Mouse (Mus musculus): ENCODE data around the gene Gm38655.
A peak's percentile ranks its signal among the peaks of the same experiment; 100 is the strongest.
"Not testable (repeated sequence)": the region's sequence is repeated elsewhere in the genome, so short reads cannot be mapped to it uniquely, and the experiment has no call there.

Gene Gm38655

GRCm38 (mm10) chr17:25169706-25170105 is 5.6 kb downstream of the Gm38655 start:
- no peak for DNase-seq (ENCODE audit: low spot score)

GRCm38 (mm10) chr17:25165970-25166671 is 9.2 kb downstream of the Gm38655 start:
- DNase-seq (ENCODE audit: low spot score): no peak

DNA sequence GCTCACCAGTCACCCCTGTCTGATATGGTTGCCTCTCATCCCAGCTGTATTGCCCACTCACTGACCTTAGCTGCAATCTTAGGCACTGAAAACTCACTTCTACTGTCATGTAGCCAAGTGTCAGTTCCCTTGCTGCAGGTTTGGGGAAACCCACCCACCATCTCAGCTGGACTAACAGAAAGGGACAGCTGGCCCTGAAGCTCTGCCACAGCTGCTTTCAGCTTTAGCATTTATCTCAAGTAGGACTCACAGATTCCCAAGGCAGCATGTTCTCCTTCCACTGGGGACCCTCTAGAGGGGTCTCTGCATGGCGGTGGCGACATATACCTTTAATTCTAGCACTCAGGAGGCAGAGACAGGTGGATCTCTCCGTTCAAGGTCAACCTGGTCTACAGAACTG is 10.5 kb downstream of the Gm38655 start:
- no peak for DNase-seq (ENCODE audit: low spot score)

GRCm38 (mm10) chr17:25163387-25163786 is 11.9 kb downstream of the Gm38655 start:
- DNase-seq (ENCODE audit: low spot score): no peak

- no peak for DNase-seq (ENCODE audit: low spot score)
Measured at GRCm38 (mm10) chr17:25162161-25162560, 13.1 kb downstream of the Gm38655 start, which contains the start of gene Ccdc154. Gene Ccdc154 (plus strand): TSS chr17:25162461.

DNA sequence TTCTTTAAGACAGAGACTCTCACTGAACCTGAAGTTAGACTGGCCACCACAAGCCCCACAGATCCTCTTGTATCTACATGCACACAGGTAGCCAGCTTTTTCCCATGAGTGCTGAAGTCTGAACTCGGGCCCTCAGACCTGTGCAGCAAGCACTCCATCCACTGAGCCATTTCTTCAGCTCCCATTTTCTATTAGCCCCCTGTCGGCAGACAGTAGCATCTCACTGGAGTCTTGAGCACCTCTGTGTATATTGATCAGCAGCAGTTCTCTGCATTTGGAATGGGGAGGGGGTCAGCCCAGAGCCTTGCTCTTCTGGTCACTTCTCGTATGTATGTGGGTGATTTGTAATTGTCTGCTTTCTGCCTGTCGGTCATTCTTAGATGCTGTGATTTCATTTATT is 35.3 kb downstream of the Gm38655 start:
- DNase-seq (ENCODE audit: low spot score): no peak

DNA sequence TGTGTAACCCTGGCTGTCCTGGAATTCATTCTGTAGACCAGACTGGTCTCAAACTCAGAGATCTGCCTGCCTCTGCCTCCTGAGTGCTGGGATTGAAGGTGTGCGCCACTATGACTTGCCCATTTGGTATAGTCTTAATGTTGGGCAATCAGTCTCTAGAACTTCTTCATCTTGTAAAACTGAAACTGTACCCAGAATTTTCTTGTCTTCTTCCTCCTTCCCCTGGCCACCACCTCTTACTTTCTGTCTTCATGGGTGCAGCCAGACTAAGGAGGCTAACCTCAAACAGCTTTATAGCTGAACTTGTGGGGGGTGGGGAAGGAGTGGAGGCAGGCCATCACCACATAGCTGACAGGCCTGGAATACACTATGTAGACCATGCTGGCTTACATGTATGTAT is 36.5 kb downstream of the Gm38655 start:
- DNase-seq (ENCODE audit: low spot score): no peak

DNA sequence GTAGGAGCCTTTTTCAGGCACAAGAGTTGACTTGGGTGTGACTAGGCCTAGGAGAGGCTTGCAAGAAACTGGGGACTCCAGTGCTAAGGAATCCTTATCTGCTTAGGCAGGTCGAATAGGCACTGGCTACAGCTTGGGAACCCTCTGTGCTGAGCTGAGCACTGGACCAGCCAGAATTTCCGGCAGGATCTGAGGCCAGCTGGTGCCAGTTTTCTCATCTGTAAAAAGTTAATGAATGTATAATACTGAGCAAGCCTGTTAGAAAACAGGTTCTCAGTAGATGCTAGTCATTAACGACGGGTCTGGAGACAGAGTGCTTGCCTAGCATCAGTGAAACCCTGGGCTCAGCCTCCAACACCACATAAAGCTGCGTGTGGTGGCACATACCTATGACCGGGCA is 39.6 kb downstream of the Gm38655 start:
- no peak for DNase-seq (ENCODE audit: low spot score)

DNA sequence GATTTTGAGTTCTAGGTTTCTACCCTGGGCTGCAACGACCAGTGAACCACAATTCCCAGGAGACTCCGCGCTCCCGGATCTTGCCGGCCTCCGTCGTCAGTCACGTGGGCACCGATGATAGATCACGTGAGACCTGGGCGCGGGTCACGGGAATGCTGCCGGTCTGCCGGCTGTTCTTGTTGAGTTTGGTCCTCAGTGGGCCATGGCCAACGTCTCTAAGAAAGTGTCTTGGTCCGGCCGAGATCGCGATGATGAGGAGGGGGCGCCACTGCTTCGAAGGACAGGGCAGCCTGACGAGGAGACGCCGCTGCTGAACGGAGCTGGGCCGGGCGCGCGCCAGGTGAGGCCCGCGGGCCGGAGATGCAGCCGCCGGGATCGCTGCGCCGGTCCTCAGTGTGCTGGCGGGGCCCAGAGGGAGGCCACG is 42.0 kb downstream of the Gm38655 start, which contains the start of gene Clcn7:
Gene Clcn7 (plus strand): TSS at position 117 of the 424 bp plus-strand sequence.
- peak; percentile 96 for DNase-seq (ENCODE audit: low spot score)

GRCm38 (mm10) chr17:25130060-25130459 is 45.2 kb downstream of the Gm38655 start:
- DNase-seq (ENCODE audit: low spot score): no peak

GRCm38 (mm10) chr17:25127681-25128080 is 47.6 kb downstream of the Gm38655 start:
- no peak for DNase-seq (ENCODE audit: low spot score)

DNA sequence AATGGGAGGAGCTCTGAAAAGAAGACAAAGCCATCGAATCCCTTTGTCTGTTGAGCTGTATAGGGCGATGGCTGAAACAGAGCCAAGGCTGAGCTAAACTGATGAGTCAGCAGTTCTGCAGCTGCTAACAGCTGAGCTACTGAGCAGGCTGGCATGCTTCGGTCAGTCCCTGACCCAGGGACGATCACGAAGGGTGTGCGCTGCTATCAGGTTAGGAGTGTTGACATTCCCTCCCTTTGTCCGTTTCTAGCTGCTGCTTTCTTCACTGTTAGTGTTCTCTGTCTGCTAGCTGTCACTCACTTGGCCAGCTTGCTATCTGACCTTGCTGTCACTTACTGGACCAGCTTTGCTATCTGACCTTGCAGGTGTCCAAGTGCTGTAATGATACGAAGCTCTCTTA is 48.2 kb downstream of the Gm38655 start:
- peak; percentile 40 for DNase-seq (ENCODE audit: low spot score)

- not testable (repeated sequence) for DNase-seq (ENCODE audit: low spot score)
Measured at GRCm38 (mm10) chr17:25125442-25126060, 49.7 kb downstream of the Gm38655 start.

DNA sequence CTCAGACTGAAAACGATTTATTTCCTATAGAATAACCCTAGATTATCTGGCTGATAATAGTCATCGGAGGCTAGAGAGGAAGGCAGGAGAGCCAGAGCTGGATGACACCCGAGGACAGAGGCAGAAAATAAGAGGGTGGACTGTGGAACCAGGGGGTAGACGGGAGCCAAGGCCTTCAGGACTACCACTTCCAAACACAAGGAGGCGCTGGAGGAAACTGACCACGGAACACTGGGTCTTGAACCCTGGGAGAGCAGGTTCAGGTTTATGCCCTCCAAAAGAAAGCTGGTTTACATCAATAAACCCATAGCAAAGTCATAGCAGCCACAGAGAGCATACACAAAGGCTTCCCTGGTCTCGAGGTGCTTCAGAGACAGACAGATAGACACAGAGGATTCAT is 51.3 kb downstream of the Gm38655 start:
- DNase-seq (ENCODE audit: low spot score): no peak
